Mouse (Mus musculus) midbrain, embryonic 11.5 days (tissue): ENCODE measurements at regions not wholly inside any gene's neighbourhood (a gene's known extent, or its start where the extent isn't known, plus 50 kb on each side); places are given as distances from the start of the nearest gene placed in this dataset.
A peak's percentile ranks its signal among the peaks of the same experiment; 100 is the strongest.

Experiments
- ATAC-seq: fragments of 200-750 bp; cut with Nextera tagmentation; 2 replicates; pipeline ENCODE4 v1.8.0; 2017; ENCODE audit warnings: moderate TSS enrichment, moderate library complexity; ENCODE audit not compliant: low FRiP score
- DNase-seq: peaks from one replicate; pipeline ENCODE4 v3.0.0; 2015; ENCODE audit warnings: low spot score; ENCODE audit errors: missing footprints
- H3K27ac ChIP-seq: fragments of 300-500 bp; sonication (generic); 2 replicates; pipeline ENCODE4 v1.5.1; 2014; ENCODE audit warnings: low read depth, low read length
- H3K27me3 ChIP-seq: fragments of 300-500 bp; sonication (generic); 2 replicates; pipeline ENCODE4 v1.6.1; 2014; ENCODE audit warnings: mild to moderate bottlenecking, low read length, moderate library complexity, mixed read lengths; ENCODE audit not compliant: control insufficient read depth, insufficient read depth
- H3K36me3 ChIP-seq: fragments of 300-500 bp; sonication (generic); 2 replicates; pipeline ENCODE4 v1.6.1; 2014; ENCODE audit warnings: mild to moderate bottlenecking, low read length, moderate library complexity, mixed read lengths; ENCODE audit not compliant: control insufficient read depth, insufficient read depth
- H3K4me1 ChIP-seq: fragments of 300-500 bp; sonication (generic); 2 replicates; pipeline ENCODE4 v1.6.1; 2014; ENCODE audit warnings: low read length; ENCODE audit not compliant: control insufficient read depth, insufficient read depth
- H3K4me2 ChIP-seq: fragments of 300-500 bp; sonication (generic); 2 replicates; pipeline ENCODE4 v1.6.1; 2014; ENCODE audit warnings: mild to moderate bottlenecking, moderate library complexity
- H3K4me3 ChIP-seq: fragments of 300-500 bp; sonication (generic); 2 replicates; pipeline ENCODE4 v1.5.1; 2014; ENCODE audit warnings: low read depth, low read length
- H3K9ac ChIP-seq: fragments of 300-500 bp; sonication (generic); 2 replicates; pipeline ENCODE4 v1.6.1; 2014; ENCODE audit warnings: low read length
- H3K9me3 ChIP-seq: fragments of 300-500 bp; sonication (generic); 2 replicates; pipeline ENCODE4 v1.6.1; 2016; ENCODE audit warnings: low read length; ENCODE audit not compliant: control insufficient read depth
- WGBS: fragments of 180-500 bp; shearing (Covaris S2); extraction: QIAGEN DNeasy Blood & Tissue Kit; methylation state at CpG from one replicate; pipeline ENCODE4 v1.1.7; 2014; 5-methylcytosine and 5-hydroxymethylcytosine counted together

DNA sequence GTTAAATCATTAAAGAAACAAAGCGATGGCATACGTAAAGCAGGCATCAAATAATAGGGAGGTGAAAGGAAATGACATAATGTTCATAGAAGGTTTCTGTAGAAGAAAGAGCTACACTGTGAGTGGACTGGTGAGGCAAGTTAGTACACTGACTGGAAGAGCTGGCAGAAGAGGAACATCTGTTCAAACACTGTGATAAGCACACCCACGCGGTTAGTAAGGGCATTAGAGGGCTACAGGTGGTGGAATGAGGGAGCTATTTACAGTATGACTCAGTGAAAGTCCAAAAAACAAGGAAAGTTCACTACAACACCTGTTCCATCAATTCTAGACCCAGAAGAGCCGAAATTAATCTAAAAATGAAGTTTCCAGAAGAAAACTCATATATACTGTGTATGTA is 335.1 kb upstream of the Gm11114 start:
- Histone ChIP-seq H3K27ac (no peak overlapping the region), H3K4me3 (no peak overlapping the region), H3K4me2 (no peak overlapping the region), H3K9ac (no peak overlapping the region), H3K27me3 (no peaks in the 10 kb centered on the region), H3K9me3 (no peaks in the 10 kb centered on the region), H3K4me1 (no peaks in the 10 kb centered on the region), H3K36me3 (no peaks in the 10 kb centered on the region)
- WGBS: 84% methylated on average over 5 of the region's 5 CpGs
- DNase-seq (no peak), ATAC-seq (no peak)

DNA sequence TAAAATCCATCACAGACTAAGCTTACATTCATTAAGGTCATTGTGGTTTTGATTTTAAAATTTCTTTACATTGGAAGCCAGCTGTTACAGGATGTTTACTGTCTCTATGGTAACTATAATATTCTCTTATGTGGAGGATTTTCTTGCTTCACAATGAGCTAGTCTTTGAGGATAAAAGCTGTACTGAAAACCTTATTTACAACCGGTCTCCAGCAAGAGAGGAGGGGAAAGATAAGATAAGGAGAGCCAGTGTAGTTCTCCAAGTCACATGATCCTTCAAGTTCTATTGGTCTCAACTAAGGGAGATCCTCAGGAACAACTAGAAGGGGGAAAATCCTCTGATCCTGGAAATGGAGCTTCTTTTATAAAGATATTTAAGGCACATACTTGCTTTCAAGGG is 309.2 kb upstream of the Gm11114 start:
- no peak for ATAC-seq
- peak; percentile 17 for DNase-seq
- no peaks in the 10 kb centered on the region for H3K9me3 ChIP-seq
- WGBS: 56% methylated on average over 1 of the region's 1 CpGs
- H3K4me3 ChIP-seq: no peak overlapping the region
- no peaks in the 10 kb centered on the region for H3K27me3 ChIP-seq
- H3K9ac ChIP-seq: no peak overlapping the region
- no peaks in the 10 kb centered on the region for H3K36me3 ChIP-seq
- H3K4me2 ChIP-seq: no peak overlapping the region
- no peak overlapping the region for H3K27ac ChIP-seq
- no peaks in the 10 kb centered on the region for H3K4me1 ChIP-seq

- DNase-seq (peak; percentile 17), ATAC-seq (no peak)
- no peaks in the 10 kb centered on the region for H3K27me3 ChIP-seq
- no peaks in the 10 kb centered on the region for H3K4me1 ChIP-seq
- no peak overlapping the region for H3K4me2 ChIP-seq
- H3K9ac ChIP-seq: no peak overlapping the region
- WGBS: 83% methylated on average over 1 of the region's 1 CpGs
- no peaks in the 10 kb centered on the region for H3K36me3 ChIP-seq
- no peaks in the 10 kb centered on the region for H3K9me3 ChIP-seq
- H3K27ac ChIP-seq: no peak overlapping the region
- no peak overlapping the region for H3K4me3 ChIP-seq
These were observed 301.2 kb upstream of the Gm11114 start for GRCm38 (mm10) chr9:85011361-85011760.

- DNase-seq (no peak), ATAC-seq (no peak)
- Histone ChIP-seq H3K4me1 (no peaks in the 10 kb centered on the region), H3K4me3 (no peak overlapping the region), H3K27me3 (no peaks in the 10 kb centered on the region), H3K27ac (no peak overlapping the region), H3K4me2 (no peak overlapping the region), H3K9me3 (no peaks in the 10 kb centered on the region), H3K9ac (no peak overlapping the region), H3K36me3 (no peaks in the 10 kb centered on the region)
- WGBS: 83% methylated on average over 2 of the region's 2 CpGs
These were observed 264.2 kb upstream of the Gm11114 start for GRCm38 (mm10) chr9:85048112-85048978.

DNA sequence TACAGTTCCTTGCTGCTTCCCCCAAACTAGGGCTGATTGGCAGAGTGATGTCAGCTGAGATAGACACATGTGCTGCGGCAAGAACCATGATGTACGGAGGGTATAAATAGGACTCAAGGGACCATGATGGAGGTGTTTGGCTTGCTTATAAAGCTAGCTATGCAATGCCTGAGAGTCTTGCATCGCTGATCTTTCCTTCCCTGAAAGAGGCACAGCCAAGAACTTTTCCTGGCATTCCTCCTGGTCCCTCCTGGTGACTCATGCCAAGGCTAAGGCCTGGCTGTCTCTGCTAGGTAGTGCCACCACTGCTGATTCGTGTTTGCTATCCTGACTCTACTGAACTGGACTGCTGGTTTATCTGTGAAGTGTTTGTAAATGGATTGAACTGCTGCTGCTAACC is 260.0 kb upstream of the Gm11114 start:
- no peaks in the 10 kb centered on the region for H3K9me3 ChIP-seq
- no peak for ATAC-seq
- no peaks in the 10 kb centered on the region for H3K4me1 ChIP-seq
- no peaks in the 10 kb centered on the region for H3K27me3 ChIP-seq
- H3K27ac ChIP-seq: no peak overlapping the region
- H3K4me3 ChIP-seq: no peak overlapping the region
- H3K4me2 ChIP-seq: no peak overlapping the region
- DNase-seq: peak; percentile 62
- no peak overlapping the region for H3K9ac ChIP-seq
- no peaks in the 10 kb centered on the region for H3K36me3 ChIP-seq
- 81% methylated on average over 4 of the region's 4 CpGs for WGBS

DNA sequence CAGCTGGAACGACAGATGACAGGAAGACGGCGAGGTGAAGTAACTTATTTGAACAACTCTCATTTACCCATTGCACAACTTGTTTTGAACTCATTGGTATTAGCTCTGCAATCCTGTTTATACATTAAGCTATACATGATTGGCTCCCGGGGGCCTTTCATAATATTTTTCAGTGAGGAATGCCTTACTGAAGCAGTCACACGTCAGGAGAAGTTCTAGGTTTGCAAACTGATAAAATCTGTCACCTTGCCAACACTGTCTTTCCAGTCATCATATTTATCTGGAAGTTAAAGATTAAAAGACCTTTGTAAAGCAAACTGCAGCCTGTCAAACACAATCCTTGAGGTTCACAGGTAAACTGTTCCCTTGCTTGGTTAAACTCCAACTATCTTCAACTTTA is 232.6 kb upstream of the Gm11114 start:
- DNase-seq (no peak), ATAC-seq (no peak)
- Histone ChIP-seq H3K27ac (no peak overlapping the region), H3K4me2 (no peak overlapping the region), H3K9ac (no peak overlapping the region), H3K4me1 (no peaks in the 10 kb centered on the region), H3K36me3 (no peaks in the 10 kb centered on the region), H3K9me3 (no peaks in the 10 kb centered on the region), H3K4me3 (no peak overlapping the region), H3K27me3 (no peaks in the 10 kb centered on the region)
- WGBS: 82% methylated on average over 5 of the region's 5 CpGs

GRCm38 (mm10) chr9:85088556-85089338 is 223.8 kb upstream of the Gm11114 start:
- no peaks in the 10 kb centered on the region for H3K27me3 ChIP-seq
- no peak for ATAC-seq
- no peak overlapping the region for H3K27ac ChIP-seq
- H3K9ac ChIP-seq: no peak overlapping the region
- WGBS: 89% methylated on average over 6 of the region's 6 CpGs
- no peak overlapping the region for H3K4me3 ChIP-seq
- no peaks in the 10 kb centered on the region for H3K9me3 ChIP-seq
- no peaks in the 10 kb centered on the region for H3K4me1 ChIP-seq
- no peak for DNase-seq
- H3K4me2 ChIP-seq: no peak overlapping the region
- H3K36me3 ChIP-seq: no peaks in the 10 kb centered on the region

DNA sequence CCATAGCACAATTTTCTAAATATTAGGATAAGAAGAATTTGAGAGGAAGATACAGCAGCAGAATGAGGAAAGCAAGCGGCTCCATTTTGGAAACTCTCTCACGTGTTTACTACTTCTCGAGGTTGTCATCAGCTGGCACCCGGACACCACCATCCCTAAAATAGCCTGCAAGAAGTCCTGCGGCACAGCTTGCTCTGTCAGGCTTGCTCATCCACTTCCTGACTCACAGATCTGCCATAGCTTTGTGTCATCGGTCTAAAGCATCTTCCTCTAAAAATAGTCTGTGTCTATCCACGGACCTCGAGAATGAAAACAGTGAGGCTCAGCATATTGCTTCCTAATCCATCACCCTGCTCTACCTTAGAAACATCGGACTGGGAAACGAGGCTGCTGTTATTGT is 222.3 kb upstream of the Gm11114 start:
- H3K4me2 ChIP-seq: no peak overlapping the region
- no peaks in the 10 kb centered on the region for H3K27me3 ChIP-seq
- H3K36me3 ChIP-seq: no peaks in the 10 kb centered on the region
- H3K4me3 ChIP-seq: no peak overlapping the region
- DNase-seq (no peak), ATAC-seq (no peak)
- H3K4me1 ChIP-seq: no peaks in the 10 kb centered on the region
- WGBS: 92% methylated on average over 10 of the region's 10 CpGs
- H3K9ac ChIP-seq: no peak overlapping the region
- H3K27ac ChIP-seq: no peak overlapping the region
- H3K9me3 ChIP-seq: no peaks in the 10 kb centered on the region

DNA sequence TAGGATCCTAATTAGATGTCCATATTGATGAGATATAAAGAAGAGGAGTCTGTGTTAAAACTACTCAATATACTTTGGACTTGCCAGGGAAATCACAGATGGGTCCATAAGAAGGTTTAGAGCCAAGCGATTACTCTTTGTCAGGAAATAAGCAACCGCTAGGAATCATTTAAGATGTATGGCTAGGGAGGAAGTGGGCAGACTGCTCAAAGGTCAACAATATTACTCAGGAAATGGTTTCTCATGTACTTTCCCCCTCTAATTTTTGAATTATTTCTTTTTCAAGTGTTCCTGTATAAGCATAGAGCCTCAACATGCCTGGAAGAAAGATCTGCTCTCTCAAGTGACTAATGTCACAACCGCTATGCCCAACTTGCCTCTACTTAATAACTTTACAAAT is 217.3 kb upstream of the Gm11114 start:
- no peak for DNase-seq
- WGBS: 89% methylated on average over 3 of the region's 3 CpGs
- H3K27ac ChIP-seq: no peak overlapping the region
- no peaks in the 10 kb centered on the region for H3K9me3 ChIP-seq
- no peaks in the 10 kb centered on the region for H3K27me3 ChIP-seq
- no peak for ATAC-seq
- no peaks in the 10 kb centered on the region for H3K36me3 ChIP-seq
- no peak overlapping the region for H3K4me2 ChIP-seq
- no peak overlapping the region for H3K9ac ChIP-seq
- H3K4me3 ChIP-seq: no peak overlapping the region
- H3K4me1 ChIP-seq: no peaks in the 10 kb centered on the region
